Mouse (Mus musculus): ENCODE data around the gene AU021092.

DNA sequence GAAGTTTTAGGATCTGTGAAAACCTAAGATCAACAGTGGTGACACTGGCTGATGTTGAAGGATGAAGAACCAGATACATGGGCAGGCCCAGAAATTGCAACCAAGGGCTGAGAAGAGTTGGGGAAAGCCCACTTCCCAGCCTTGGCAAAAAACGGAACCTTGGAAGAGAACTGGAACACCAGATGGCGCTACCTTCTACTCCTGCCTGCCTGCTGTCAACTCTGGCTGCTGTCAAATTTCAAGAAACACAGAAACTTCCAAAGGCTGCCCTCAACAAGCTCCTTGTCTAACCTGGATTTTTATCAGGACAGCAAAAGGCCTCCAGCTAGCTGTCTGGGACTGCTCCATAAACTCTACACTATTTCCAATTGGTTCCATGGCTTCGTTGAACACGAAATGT lies 19.4 kb downstream of the AU021092 start:
- TF ChIP-seq CTCF (IDR thresholded peaks at IDR 0.05; ENCODE audit: low read depth) (peak; percentile 75), EP300 (IDR thresholded peaks at IDR 0.05; ENCODE audit: low read depth) (no peak)

Measured in liver, postnatal 0 days (tissue).